Mouse (Mus musculus) lung, embryonic 15.5 days (tissue): ENCODE data around the gene Smarcd3. TPM values are rescaled to one million over a fixed set of nuclear protein-coding genes. Genes with fewer than 3 reads are reported as not detected.

ENCODE experiments used
- ATAC-seq: fragments of 200-750 bp; cut with Nextera tagmentation; 2 replicates; pipeline ENCODE4 v1.8.0; 2017; ENCODE audit warnings: moderate number of reproducible peaks, borderline replicate concordance; ENCODE audit not compliant: low FRiP score, low TSS enrichment; ENCODE audit errors: extremely low read depth
- H3K27ac ChIP-seq: fragments of 300-500 bp; sonication (generic); 2 replicates; pipeline ENCODE4 v1.5.1; 2015; ENCODE audit warnings: moderate library complexity, mild to moderate bottlenecking, inconsistent platforms
- H3K27me3 ChIP-seq: fragments of 300-500 bp; sonication (generic); 2 replicates; pipeline ENCODE4 v1.6.1; 2015; ENCODE audit warnings: inconsistent platforms
- H3K36me3 ChIP-seq: fragments of 300-500 bp; sonication (generic); 2 replicates; pipeline ENCODE4 v1.6.1; 2015; ENCODE audit warnings: inconsistent platforms
- H3K4me1 ChIP-seq: fragments of 300-500 bp; sonication (generic); 2 replicates; pipeline ENCODE4 v1.6.1; 2015; ENCODE audit warnings: inconsistent platforms
- H3K4me2 ChIP-seq: fragments of 300-500 bp; sonication (generic); 2 replicates; pipeline ENCODE4 v1.6.1; 2015; ENCODE audit warnings: inconsistent platforms, mild to moderate bottlenecking, moderate library complexity
- H3K4me3 ChIP-seq: fragments of 300-500 bp; sonication (generic); 2 replicates; pipeline ENCODE4 v1.5.1; 2015; ENCODE audit warnings: mild to moderate bottlenecking, inconsistent platforms
- H3K9ac ChIP-seq: fragments of 300-500 bp; sonication (generic); 2 replicates; pipeline ENCODE4 v1.6.1; 2015; ENCODE audit warnings: inconsistent platforms
- H3K9me3 ChIP-seq: fragments of 300-500 bp; sonication (generic); 2 replicates; pipeline ENCODE4 v1.6.1; 2016; ENCODE audit warnings: inconsistent platforms
- WGBS: fragments of 180-500 bp; shearing (Covaris S2); methylation state at CpG from one replicate; pipeline ENCODE4 v1.1.7; 2015; 5-methylcytosine and 5-hydroxymethylcytosine counted together
- polyA plus RNA-seq: library from polyadenylated mRNA; unstranded; fragments of >200 nt; fragmentation: Nextera tagmentation; extraction: Ambion mirVana; gene quantifications from 2 replicates; pipeline ENCODE4 v1.2.1, GENCODE M21; 2015

Gene Smarcd3
- polyA plus RNA-seq, 1 experiment from 2014 or later = 29.7 TPM

GRCm38 (mm10) chr5:24601911-24602750 is 22.1 kb downstream of the Smarcd3 start:
- peak overlapping the region; percentile 76 for H3K4me3 ChIP-seq
- H3K27ac ChIP-seq = peak overlapping the region; percentile 98
- peak overlapping the region; percentile 87 for H3K4me2 ChIP-seq
- H3K36me3 ChIP-seq = no peaks in the 10 kb centered on the region
- H3K4me1 ChIP-seq = peaks cover 68% of the 10 kb centered on the region
- H3K27me3 ChIP-seq = peaks cover 11% of the 10 kb centered on the region; the same call in 1 of the 2 replicates
- ATAC-seq = peak; percentile 50
- peak overlapping the region; percentile 88 for H3K9ac ChIP-seq
- H3K9me3 ChIP-seq = no peaks in the 10 kb centered on the region
- under 1% methylated on average over 73 of the region's 73 CpGs for WGBS

- no peak for ATAC-seq
- Histone ChIP-seq H3K4me1 (peaks cover 73% of the 10 kb centered on the region), H3K27ac (peak overlapping the region; percentile 98), H3K27me3 (peaks cover 11% of the 10 kb centered on the region; the same call in 1 of the 2 replicates), H3K4me2 (peak overlapping the region; percentile 87), H3K4me3 (peak overlapping the region; percentile 76), H3K9ac (peak overlapping the region; percentile 88), H3K36me3 (no peaks in the 10 kb centered on the region), H3K9me3 (no peaks in the 10 kb centered on the region)
- 1% methylated on average over 33 of the region's 33 CpGs for WGBS
Observed at GRCm38 (mm10) chr5:24601071-24601835, 23.0 kb downstream of the Smarcd3 start.

- peaks cover 63% of the 10 kb centered on the region for H3K4me1 ChIP-seq
- no peak overlapping the region for H3K9ac ChIP-seq
- H3K27me3 ChIP-seq = peaks cover 11% of the 10 kb centered on the region; the same call in 1 of the 2 replicates
- H3K4me3 ChIP-seq = peak overlapping the region; percentile 76; the same call in 1 of the 2 replicates
- peak overlapping the region; percentile 87 for H3K4me2 ChIP-seq
- 0 out of 2 replicates have a peak, but pooled peaks cover 7% of the 10 kb centered on the region for H3K36me3 ChIP-seq
- H3K9me3 ChIP-seq = no peaks in the 10 kb centered on the region
- ATAC-seq = no peak
- WGBS = 71% methylated on average over 2 of the region's 2 CpGs
- H3K27ac ChIP-seq = no peak overlapping the region
Observed at GRCm38 (mm10) chr5:24600236-24600635, 24.0 kb downstream of the Smarcd3 start.

GRCm38 (mm10) chr5:24599137-24599536 is 25.1 kb downstream of the Smarcd3 start:
- WGBS = 17% methylated on average over 8 of the region's 8 CpGs

GRCm38 (mm10) chr5:24598570-24599006 is 25.6 kb downstream of the Smarcd3 start:
- ATAC-seq = no peak
- Histone ChIP-seq H3K36me3 (peaks cover 21% of the 10 kb centered on the region), H3K27me3 (peaks cover 11% of the 10 kb centered on the region; the same call in 1 of the 2 replicates), H3K4me2 (peak overlapping the region; percentile 96), H3K27ac (peak overlapping the region; percentile 29; the same call in 1 of the 2 replicates), H3K9me3 (no peaks in the 10 kb centered on the region), H3K9ac (peak overlapping the region; percentile 49), H3K4me3 (peak overlapping the region; percentile 50), H3K4me1 (peaks cover 53% of the 10 kb centered on the region)
- WGBS = 2% methylated on average over 40 of the region's 41 CpGs

More at GRCm38 (mm10) chr5:24599137-24599536, 25.1 kb downstream of the Smarcd3 start:
- Histone ChIP-seq H3K4me2 (peak overlapping the region; percentile 96), H3K27ac (no peak overlapping the region), H3K9ac (no peak overlapping the region), H3K27me3 (peaks cover 11% of the 10 kb centered on the region; the same call in 1 of the 2 replicates), H3K9me3 (no peaks in the 10 kb centered on the region), H3K4me3 (peak overlapping the region; percentile 50), H3K36me3 (peaks cover 16% of the 10 kb centered on the region; the same call in 1 of the 2 replicates), H3K4me1 (peaks cover 58% of the 10 kb centered on the region)
- no peak for ATAC-seq

GRCm38 (mm10) chr5:24597901-24598569 is 26.2 kb downstream of the Smarcd3 start:
- peaks cover 47% of the 10 kb centered on the region for H3K4me1 ChIP-seq
- peak overlapping the region; percentile 96 for H3K4me2 ChIP-seq
- no peak for ATAC-seq
- peaks cover 26% of the 10 kb centered on the region for H3K36me3 ChIP-seq
- H3K27ac ChIP-seq = peak overlapping the region; percentile 29; the same call in 1 of the 2 replicates
- WGBS = 28% methylated on average over 15 of the region's 15 CpGs
- H3K9ac ChIP-seq = peak overlapping the region; percentile 49
- H3K9me3 ChIP-seq = no peaks in the 10 kb centered on the region
- peaks cover 11% of the 10 kb centered on the region; the same call in 1 of the 2 replicates for H3K27me3 ChIP-seq
- H3K4me3 ChIP-seq = peak overlapping the region; percentile 50

- H3K27me3 ChIP-seq = peaks cover 11% of the 10 kb centered on the region; the same call in 1 of the 2 replicates
- H3K4me2 ChIP-seq = no peak overlapping the region
- no peaks in the 10 kb centered on the region for H3K9me3 ChIP-seq
- ATAC-seq = peak; percentile 23; the same call in 1 of the 2 replicates
- 67% methylated on average over 2 of the region's 2 CpGs for WGBS
- H3K36me3 ChIP-seq = peaks cover 34% of the 10 kb centered on the region
- no peak overlapping the region for H3K9ac ChIP-seq
- peaks cover 41% of the 10 kb centered on the region for H3K4me1 ChIP-seq
- H3K27ac ChIP-seq = no peak overlapping the region
- no peak overlapping the region for H3K4me3 ChIP-seq
Observed at GRCm38 (mm10) chr5:24597221-24597728, 26.9 kb downstream of the Smarcd3 start.

- Histone ChIP-seq H3K36me3 (peaks cover 40% of the 10 kb centered on the region), H3K4me3 (no peak overlapping the region), H3K4me1 (peaks cover 47% of the 10 kb centered on the region), H3K4me2 (no peak overlapping the region; the same call in 1 of the 2 replicates), H3K27me3 (peaks cover 11% of the 10 kb centered on the region; the same call in 1 of the 2 replicates), H3K9ac (no peak overlapping the region), H3K27ac (no peak overlapping the region), H3K9me3 (no peaks in the 10 kb centered on the region)
- ATAC-seq = no peak
- 35% methylated on average over 11 of the region's 11 CpGs for WGBS
Observed at GRCm38 (mm10) chr5:24596519-24597171, 27.6 kb downstream of the Smarcd3 start.

GRCm38 (mm10) chr5:24595786-24596380 is 28.3 kb downstream of the Smarcd3 start:
- Histone ChIP-seq H3K27me3 (peaks cover 11% of the 10 kb centered on the region; the same call in 1 of the 2 replicates), H3K27ac (no peak overlapping the region), H3K9me3 (no peaks in the 10 kb centered on the region), H3K4me1 (peaks cover 48% of the 10 kb centered on the region), H3K4me2 (no peak overlapping the region), H3K9ac (no peak overlapping the region), H3K4me3 (no peak overlapping the region), H3K36me3 (peaks cover 48% of the 10 kb centered on the region)
- WGBS = 70% methylated on average over 14 of the region's 14 CpGs
- ATAC-seq = no peak

GRCm38 (mm10) chr5:24595261-24595660 is 28.9 kb downstream of the Smarcd3 start:
- Histone ChIP-seq H3K27ac (no peak overlapping the region), H3K4me1 (peaks cover 42% of the 10 kb centered on the region), H3K27me3 (peaks cover 7% of the 10 kb centered on the region; the same call in 1 of the 2 replicates), H3K4me3 (no peak overlapping the region), H3K9me3 (no peaks in the 10 kb centered on the region), H3K9ac (no peak overlapping the region), H3K36me3 (peaks cover 50% of the 10 kb centered on the region), H3K4me2 (no peak overlapping the region)
- no peak for ATAC-seq
- WGBS = 88% methylated on average over 5 of the region's 5 CpGs
